Mouse (Mus musculus) erythroblast, embryonic 14.5 days (primary cell): ENCODE data around the gene Dbndd2.

ENCODE experiments used
- GATA1 ChIP-seq: IDR thresholded peaks from 2 replicates; pipeline ENCODE4 v1.6.1; 2012; ENCODE audit warnings: low read length, inconsistent platforms, mixed read lengths
- TAL1 ChIP-seq: IDR thresholded peaks from 3 replicates; pipeline ENCODE4 v1.6.1; 2012; ENCODE audit warnings: low read length, inconsistent platforms, mixed read lengths

GRCm38 (mm10) chr2:164515897-164516296, 30.0 kb downstream of the Dbndd2 start:
- no peak for TF ChIP-seq TAL1
- TF ChIP-seq GATA1, result no peak
